Mouse (Mus musculus) urinary bladder, postnatal 10 days (tissue): ENCODE data around the gene Dnajc5.

Experiments
- DNase-seq: peaks from one replicate; pipeline ENCODE4 v3.0.0; 2022; ENCODE audit warnings: low spot score

The Dnajc5 gene

GRCm38 (mm10) chr2:181589011-181589731 lies 68.9 kb downstream of the Dnajc5 start:
- DNase-seq, result no peak

GRCm38 (mm10) chr2:181589732-181590105 lies 69.4 kb downstream of the Dnajc5 start:
- DNase-seq, result no peak

GRCm38 (mm10) chr2:181590471-181590870 lies 70.2 kb downstream of the Dnajc5 start:
- no peak for DNase-seq

- no peak for DNase-seq
These were observed 71.3 kb downstream of the Dnajc5 start, which contains the start of gene Prpf6 for GRCm38 (mm10) chr2:181591528-181592085. Gene Prpf6 (plus strand): TSS chr2:181591868.

GRCm38 (mm10) chr2:181592231-181593041 lies 72.2 kb downstream of the Dnajc5 start, which contains the start of gene Zfp512b:
Gene Zfp512b (minus strand): TSS chr2:181592803.
- DNase-seq, result no peak

- DNase-seq, result no peak
These were observed 72.7 kb downstream of the Dnajc5 start for GRCm38 (mm10) chr2:181593042-181593421.

- no peak for DNase-seq
These were observed 73.7 kb downstream of the Dnajc5 start for GRCm38 (mm10) chr2:181593937-181594336.

- no peak for DNase-seq
These were observed 74.8 kb downstream of the Dnajc5 start for GRCm38 (mm10) chr2:181594946-181595696.

- DNase-seq, result no peak
These were observed 76.1 kb downstream of the Dnajc5 start for GRCm38 (mm10) chr2:181596221-181596960.

GRCm38 (mm10) chr2:181597378-181598061 lies 77.2 kb downstream of the Dnajc5 start:
- DNase-seq, result no peak

GRCm38 (mm10) chr2:181598454-181599351 lies 78.4 kb downstream of the Dnajc5 start, which contains the start of gene Samd10:
Gene Samd10 (minus strand): TSS chr2:181599212.
- DNase-seq, result no peak

- DNase-seq, result no peak
These were observed 80.0 kb downstream of the Dnajc5 start for GRCm38 (mm10) chr2:181600226-181600758.

- peak; percentile 81 for DNase-seq
These were observed 80.8 kb downstream of the Dnajc5 start for GRCm38 (mm10) chr2:181600828-181601750.

GRCm38 (mm10) chr2:181601751-181602145 lies 81.5 kb downstream of the Dnajc5 start:
- DNase-seq, result no peak

GRCm38 (mm10) chr2:181602367-181602766 lies 82.1 kb downstream of the Dnajc5 start:
- no peak for DNase-seq
